Comparison of ENCODE assay signal across 18 mouse cellular contexts in the genomic region with DNA sequence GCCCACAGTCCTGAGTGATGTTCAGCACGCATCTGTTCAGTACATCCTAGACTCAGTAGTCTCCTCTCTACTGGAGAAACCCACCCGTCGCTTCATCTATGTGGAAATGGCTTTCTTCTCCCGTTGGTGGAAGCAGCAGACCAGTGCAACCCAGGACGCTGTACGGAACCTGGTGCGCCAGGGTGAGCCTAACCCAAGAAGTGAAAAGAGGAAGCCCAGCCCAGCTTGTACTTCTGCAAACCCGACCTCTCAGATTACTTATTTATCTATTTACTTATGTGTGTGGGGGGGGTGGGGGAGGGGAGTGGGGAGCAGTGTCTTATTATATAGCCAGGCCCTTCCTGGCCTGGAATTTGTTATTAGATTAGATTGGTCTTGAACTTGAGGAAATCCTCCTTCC. TPM values are rescaled to one million over a fixed set of nuclear protein-coding genes. Genes with fewer than 3 reads are reported as not detected.
DNase-seq lines count a peak whose midpoint lies in the region; ATAC-seq and TF ChIP-seq lines count a peak whose summit lies in the region.
"Had no signal": no experiment of that assay in that cellular context is flagged by ENCODE, and none has a peak within 500 bp of the region (broad histone marks: within the 10 kb centered on the region; RNA-seq: fewer than 3 reads in every experiment).

No protein-coding gene starts in this region.

- H3K9ac ChIP-seq in MEL (ENCODE audit: control insufficient read depth, low read depth, low read length, poor library complexity, severe bottlenecking), result peak overlapping the region; percentile 5
- H3K9ac ChIP-seq in intestine, postnatal 0 days (ENCODE audit: low read depth, low read length), result no peak overlapping the region
- no peak overlapping the region for H3K9ac ChIP-seq in neural tube, embryonic 12.5 days
- H3K9ac ChIP-seq: forebrain, embryonic 15.5 days had no signal

- H3K36me3 ChIP-seq in MEL (ENCODE audit: control insufficient read depth in 1 of 2, insufficient read depth in 2 of 2, low read length in 2 of 2), result peaks cover 0 to 19% of the 10 kb centered on the region in 2 experiments; a peak in 2 of 4 replicates
- peaks cover 41% of the 10 kb centered on the region for H3K36me3 ChIP-seq in intestine, postnatal 0 days (ENCODE audit: control insufficient read depth, insufficient read depth)
- H3K36me3 ChIP-seq in neural tube, embryonic 12.5 days, result peaks cover 24% of the 10 kb centered on the region

- H3K9me3 ChIP-seq in MEL (replicated peaks; ENCODE audit: insufficient read depth, low read length), result no peaks in the 10 kb centered on the region
- no peaks in the 10 kb centered on the region for H3K9me3 ChIP-seq in intestine, postnatal 0 days (ENCODE audit: control insufficient read depth)
- H3K9me3 ChIP-seq in neural tube, embryonic 12.5 days, result no peaks in the 10 kb centered on the region
- H3K9me3 ChIP-seq: embryonic facial prominence, embryonic 12.5 days; forebrain, embryonic 15.5 days had no signal

- peak overlapping the region; percentile 10 to 51 for H3K4me3 ChIP-seq in MEL (ENCODE audit: control insufficient read depth in 1 of 2, insufficient read depth in 1 of 2, low read depth in 2 of 2, low read length in 2 of 2)
- 0 out of 2 replicates have a peak overlapping the region, but pooled peaks have one; percentile 86 for H3K4me3 ChIP-seq in intestine, postnatal 0 days (ENCODE audit: low read depth, low read length)
- H3K4me3 ChIP-seq in neural tube, embryonic 12.5 days, result no peak overlapping the region
- H3K4me3 ChIP-seq: embryonic facial prominence, embryonic 12.5 days; forebrain, embryonic 15.5 days had no signal

- H3K27me3 ChIP-seq in MEL (ENCODE audit: control insufficient read depth in 1 of 2, insufficient read depth in 2 of 2, low read length in 2 of 2), result no peaks in the 10 kb centered on the region
- no peaks in the 10 kb centered on the region for H3K27me3 ChIP-seq in intestine, postnatal 0 days (replicated peaks; ENCODE audit: control insufficient read depth, insufficient read depth, low read length)
- H3K27me3 ChIP-seq in neural tube, embryonic 12.5 days (replicated peaks), result no peaks in the 10 kb centered on the region
- H3K27me3 ChIP-seq: embryonic facial prominence, embryonic 12.5 days; forebrain, embryonic 15.5 days; Patski had no signal

- peak in 1 of 2 experiments; percentile 25; a peak in 1 of 4 replicates for TF ChIP-seq POLR2A in MEL (IDR thresholded peaks at IDR 0.05; ENCODE audit: control insufficient read depth in 1 of 2, insufficient read depth in 1 of 2, low read depth in 1 of 2, low read length in 2 of 2, poor library complexity in 1 of 2)

- H3K4me1 ChIP-seq in MEL (ENCODE audit: control insufficient read depth in 1 of 2, insufficient read depth in 2 of 2, low read length in 2 of 2), result peaks cover 8 to 27% of the 10 kb centered on the region in 2 experiments
- H3K4me1 ChIP-seq in intestine, postnatal 0 days (replicated peaks; ENCODE audit: control insufficient read depth, insufficient read depth, low read length), result peaks cover 7% of the 10 kb centered on the region
- H3K4me1 ChIP-seq in neural tube, embryonic 12.5 days, result peaks cover 26% of the 10 kb centered on the region

- peaks cover 8% of the 10 kb centered on the region for H3K79me2 ChIP-seq in MEL (ENCODE audit: control insufficient read depth, insufficient read depth, low read length, poor library complexity)

- no peak for ATAC-seq in intestine, postnatal 0 days
- no peak for ATAC-seq in neural tube, embryonic 12.5 days (ENCODE audit: low FRiP score, low read depth)
- no peak for ATAC-seq in erythroblast, adult 5-6 weeks (replicated peaks; ENCODE audit: low FRiP score, poor library complexity, severe bottlenecking)
- ATAC-seq: forebrain, embryonic 15.5 days; Patski had no signal

- H3K4me2 ChIP-seq in intestine, postnatal 0 days (replicated peaks; ENCODE audit: low read depth), result peak overlapping the region; percentile 87
- 0 out of 2 replicates have a peak overlapping the region, but pooled peaks have one; percentile 91 for H3K4me2 ChIP-seq in neural tube, embryonic 12.5 days (replicated peaks)
- H3K4me2 ChIP-seq: forebrain, embryonic 15.5 days had no signal

- TF ChIP-seq RAD21 in MEL (IDR thresholded peaks at IDR 0.05; ENCODE audit: low read depth, low read length), result no peak

- TF ChIP-seq EP300 in MEL (IDR thresholded peaks at IDR 0.05; ENCODE audit: low read depth in 1 of 2, low read length in 2 of 2), result peak in 1 of 2 experiments; percentile 25; a peak in 1 of 4 replicates

- TF ChIP-seq CTCF in MEL (IDR thresholded peaks at IDR 0.05 in 2 of 3, conservative IDR thresholded peaks at IDR 0.05 in 1 of 3; ENCODE audit: control insufficient read depth in 1 of 3, insufficient read depth in 1 of 3, low read depth in 2 of 3, low read length in 3 of 3, poor library complexity in 1 of 3, severe bottlenecking in 1 of 3), result no peak
- no peak for TF ChIP-seq CTCF in intestine, postnatal 0 days (IDR thresholded peaks at IDR 0.05; ENCODE audit: low read depth)

- 84% methylated on average over 8 of the region's 8 CpGs for WGBS in intestine, postnatal 0 days
- 89% methylated on average over 8 of the region's 8 CpGs for WGBS in neural tube, embryonic 12.5 days

- H3K27ac ChIP-seq in MEL (ENCODE audit: control insufficient read depth, low read depth, low read length), result peak overlapping the region; percentile 8
- no peak overlapping the region for H3K27ac ChIP-seq in intestine, postnatal 0 days (ENCODE audit: low read depth, low read length)
- H3K27ac ChIP-seq in neural tube, embryonic 12.5 days, result no peak overlapping the region
- H3K27ac ChIP-seq: embryonic facial prominence, embryonic 12.5 days; forebrain, embryonic 15.5 days; kidney, postnatal 0 days had no signal

- DNase-seq in lung, postnatal 4 days, result peak; percentile 47 to 56
- no peak for DNase-seq in lung, postnatal 25 days (ENCODE audit: low spot score)
- DNase-seq in MEL (ENCODE audit: low read depth, low spot score), result peak; percentile 88
- no peak for DNase-seq in adrenal gland, postnatal 14 days
- DNase-seq in kidney, postnatal 14 days, result no peak
- DNase-seq: adrenal gland, postnatal 25 days; cerebellum, adult 8-10 months; midbrain, embryonic 14.5 days had no signal

TF ChIP-seq in MEL, 35 proteins besides CTCF, POLR2A, EP300 and RAD21 (continues in another document):
- TF ChIP-seq NELFE (IDR thresholded peaks at IDR 0.05; ENCODE audit: low read depth, low read length), result no peak
- no peak; the same call in 1 of the 2 replicates for TF ChIP-seq MAZ (IDR thresholded peaks at IDR 0.05; ENCODE audit: low read depth, low read length)

RNA-seq across cellular contexts. Expression of a gene that starts 1.6 kb away (rescaled TPM):
- 10.8 and 11.5 TPM in 2 replicates for total RNA-seq in MEL (2012; rRNA removed)
- polyA plus RNA-seq in MEL (2012; ENCODE audit: insufficient read depth in 1 of 2, insufficient read length in 2 of 2, low read depth in 1 of 2, low replicate concordance in 2 of 2, missing spikeins in 1 of 2), result 10 to 100 TPM in 1 of 2 experiments, not detected in 1; 24.7 TPM
- 80.9 and 87.5 TPM in 2 replicates for polyA plus RNA-seq in intestine, postnatal 0 days (2015; fragmentation: Nextera tagmentation; extraction: Ambion mirVana)
- 18.0 and 18.7 TPM in 2 replicates for polyA plus RNA-seq in neural tube, embryonic 12.5 days (2016; fragmentation: Nextera tagmentation; extraction: Ambion mirVana)
- 49.8 and 56.3 TPM in 2 replicates for total RNA-seq in adrenal gland, postnatal 14 days (2021)
- 27.5 and 32.8 TPM in 2 replicates for total RNA-seq in erythroblast, adult 5-6 weeks (2015; ENCODE audit: low replicate concordance)
- total RNA-seq in erythroblast, adult 5-6 weeks (2017; ENCODE audit: low replicate concordance), result 17.8 and 18.6 TPM in 2 replicates

RNA-seq across cellular contexts. Expression of a gene that starts 3.5 kb away (rescaled TPM):
- 27.0 and 29.5 TPM in 2 replicates for total RNA-seq in MEL (2012; rRNA removed)
- polyA plus RNA-seq in MEL (2012; ENCODE audit: insufficient read depth in 1 of 2, insufficient read length in 2 of 2, low read depth in 1 of 2, low replicate concordance in 2 of 2, missing spikeins in 1 of 2), result 10 to 100 TPM in 1 of 2 experiments, not detected in 1; 58.4 TPM
- polyA plus RNA-seq in intestine, postnatal 0 days (2015; fragmentation: Nextera tagmentation; extraction: Ambion mirVana), result 23.0 and 25.5 TPM in 2 replicates
- polyA plus RNA-seq in neural tube, embryonic 12.5 days (2016; fragmentation: Nextera tagmentation; extraction: Ambion mirVana), result 54.6 and 57.9 TPM in 2 replicates
- 30.0 and 30.9 TPM in 2 replicates for total RNA-seq in adrenal gland, postnatal 14 days (2021)
- total RNA-seq in erythroblast, adult 5-6 weeks (2015; ENCODE audit: low replicate concordance), result 1.7 and 16.9 TPM in 2 replicates
- 4.9 and 6.3 TPM in 2 replicates for total RNA-seq in erythroblast, adult 5-6 weeks (2017; ENCODE audit: low replicate concordance)

RNA-seq across cellular contexts. Expression of a gene that starts 4.1 kb away (rescaled TPM):
- total RNA-seq in MEL (2012; rRNA removed), result 25.5 and 26.2 TPM in 2 replicates
- 100 to 1,000 TPM in 1 of 2 experiments, not detected in 1; 143 TPM for polyA plus RNA-seq in MEL (2012; ENCODE audit: insufficient read depth in 1 of 2, insufficient read length in 2 of 2, low read depth in 1 of 2, low replicate concordance in 2 of 2, missing spikeins in 1 of 2)
- 93.1 and 93.6 TPM in 2 replicates for polyA plus RNA-seq in intestine, postnatal 0 days (2015; fragmentation: Nextera tagmentation; extraction: Ambion mirVana)
- 104 and 111 TPM in 2 replicates for polyA plus RNA-seq in neural tube, embryonic 12.5 days (2016; fragmentation: Nextera tagmentation; extraction: Ambion mirVana)
- total RNA-seq in adrenal gland, postnatal 14 days (2021), result 68.3 and 70.3 TPM in 2 replicates
- total RNA-seq in erythroblast, adult 5-6 weeks (2015; ENCODE audit: low replicate concordance), result 26.1 and 31.3 TPM in 2 replicates
- 4.3 and 11.3 TPM in 2 replicates for total RNA-seq in erythroblast, adult 5-6 weeks (2017; ENCODE audit: low replicate concordance)

RNA-seq across cellular contexts. Expression of a gene that starts 13.1 kb away (rescaled TPM):
- 42.5 and 44.6 TPM in 2 replicates for total RNA-seq in MEL (2012; rRNA removed)
- 10 to 100 TPM in 1 of 2 experiments, not detected in 1; 68.3 TPM for polyA plus RNA-seq in MEL (2012; ENCODE audit: insufficient read depth in 1 of 2, insufficient read length in 2 of 2, low read depth in 1 of 2, low replicate concordance in 2 of 2, missing spikeins in 1 of 2)
- polyA plus RNA-seq in intestine, postnatal 0 days (2015; fragmentation: Nextera tagmentation; extraction: Ambion mirVana), result 46.6 and 54.9 TPM in 2 replicates
- 76.3 and 87.4 TPM in 2 replicates for polyA plus RNA-seq in neural tube, embryonic 12.5 days (2016; fragmentation: Nextera tagmentation; extraction: Ambion mirVana)
- 28.7 and 40.6 TPM in 2 replicates for total RNA-seq in adrenal gland, postnatal 14 days (2021)
- total RNA-seq in erythroblast, adult 5-6 weeks (2015; ENCODE audit: low replicate concordance), result 12.3 and 16.1 TPM in 2 replicates
- total RNA-seq in erythroblast, adult 5-6 weeks (2017; ENCODE audit: low replicate concordance), result 3.2 and 12.1 TPM in 2 replicates

RNA-seq across cellular contexts. Expression of a gene that starts 16.9 kb away (rescaled TPM):
- total RNA-seq in MEL (2012; rRNA removed), result not detected in 2 replicates
- 1 to 10 TPM in 1 of 2 experiments, not detected in 1; 1.0 TPM for polyA plus RNA-seq in MEL (2012; ENCODE audit: insufficient read depth in 1 of 2, insufficient read length in 2 of 2, low read depth in 1 of 2, low replicate concordance in 2 of 2, missing spikeins in 1 of 2)
- polyA plus RNA-seq in intestine, postnatal 0 days (2015; fragmentation: Nextera tagmentation; extraction: Ambion mirVana), result 0.60 TPM in 1 of 2 replicates, not detected in the other
- polyA plus RNA-seq in neural tube, embryonic 12.5 days (2016; fragmentation: Nextera tagmentation; extraction: Ambion mirVana), result not detected in 2 replicates
- not detected in 2 replicates for total RNA-seq in adrenal gland, postnatal 14 days (2021)
- total RNA-seq in erythroblast, adult 5-6 weeks (2015; ENCODE audit: low replicate concordance), result not detected in 2 replicates
- total RNA-seq in erythroblast, adult 5-6 weeks (2017; ENCODE audit: low replicate concordance), result not detected in 2 replicates
- total RNA-seq: adrenal gland, postnatal 25 days; heart, postnatal 25 days; left cerebral cortex, adult 18-20 months; liver, adult 2 months had no signal
- polyA plus RNA-seq: embryonic facial prominence, embryonic 12.5 days; kidney, postnatal 0 days; liver, adult 2 months had no signal

Comparison
In these comparisons a context has a peak if more than half of its experiments do, and no peak if none do; other contexts are left out.
1. DNase-seq: peak in lung, postnatal 4 days (2 of 2) and MEL (single experiment); none in lung, postnatal 25 days (single experiment), adrenal gland, postnatal 14 days (single experiment) and kidney, postnatal 14 days (single experiment).